Mouse (Mus musculus): Measurements from ENCODE around the gene Fam126a. TPM values are rescaled to one million over a fixed set of nuclear protein-coding genes. Genes with fewer than 3 reads are reported as not detected.
A peak's percentile ranks its signal among the peaks of the same experiment; 100 is the strongest.

Fam126a gene
- polyA plus RNA-seq, 1 experiment from 2014 or later = 11.5 TPM

DNA sequence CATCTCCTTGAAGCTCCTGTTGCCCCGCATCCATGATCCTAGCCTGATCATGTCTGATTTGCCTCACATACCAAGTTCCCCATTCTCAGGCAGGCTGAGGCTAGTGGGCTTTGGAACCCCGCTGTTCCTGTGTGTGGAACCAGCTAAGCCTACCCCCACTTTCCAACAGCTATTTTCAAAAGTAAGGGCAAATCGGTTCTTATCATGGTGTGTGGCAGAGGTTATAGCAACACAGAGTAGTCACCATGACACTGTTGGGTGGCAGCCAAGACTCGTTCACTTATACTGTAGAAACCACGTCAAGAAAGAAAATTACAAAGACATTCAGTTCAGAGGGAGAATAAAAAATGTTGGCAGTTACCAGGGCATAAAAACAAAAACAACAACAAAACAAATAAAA is 62.8 kb downstream of the Fam126a start:
- Histone ChIP-seq H3K9me3 (ENCODE audit: low read length) (no peaks in the 10 kb centered on the region), H3K36me3 (ENCODE audit: insufficient read depth, low read length) (no peaks in the 10 kb centered on the region; the same call in 1 of the 2 replicates), H3K4me3 (ENCODE audit: low read depth, low read length) (no peak overlapping the region), H3K4me2 (replicated peaks; ENCODE audit: low read depth, low read length) (no peak overlapping the region), H3K27me3 (replicated peaks; ENCODE audit: insufficient read depth, low read length) (no peaks in the 10 kb centered on the region), H3K4me1 (ENCODE audit: insufficient read depth, low read depth, low read length) (no peaks in the 10 kb centered on the region), H3K27ac (ENCODE audit: low read length) (no peak overlapping the region), H3K9ac (replicated peaks; ENCODE audit: low read depth) (no peak overlapping the region)
- 42% methylated on average over 5 of the region's 5 CpGs for WGBS
- DNase-seq (ENCODE audit: low spot score) (peak; percentile 49), ATAC-seq (peak; percentile 64)
- no peak for TF ChIP-seq EP300 (IDR thresholded peaks at IDR 0.05)
- TF ChIP-seq CTCF (IDR thresholded peaks at IDR 0.05) = no peak

DNA sequence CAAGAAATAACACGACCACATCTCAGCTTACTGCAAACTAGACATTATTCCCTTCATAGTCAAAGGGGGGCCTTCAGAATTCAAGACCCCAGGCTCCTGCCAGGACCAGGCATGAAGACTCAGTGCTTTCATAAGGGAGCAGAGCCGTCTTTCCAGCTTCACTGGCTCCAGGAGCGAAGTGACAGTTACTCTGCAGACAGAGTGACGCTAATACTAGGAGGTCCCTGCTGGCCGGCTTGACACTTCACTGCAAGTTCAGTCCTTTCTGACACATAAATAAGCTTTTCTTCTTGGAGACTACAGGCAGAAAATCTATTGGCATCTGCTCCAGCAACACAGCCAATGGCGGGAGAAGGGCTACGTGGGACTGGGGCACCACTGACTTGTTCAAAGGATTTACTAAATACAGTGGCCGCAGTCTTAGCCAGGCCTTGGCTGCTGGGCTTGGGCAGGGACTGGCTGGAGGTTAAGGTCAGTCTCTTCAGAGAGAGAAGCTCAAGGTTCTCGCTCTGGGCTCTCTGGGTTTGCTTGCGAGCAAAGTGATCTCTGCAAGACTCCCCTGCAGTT is 65.8 kb downstream of the Fam126a start:
- no peak for DNase-seq (ENCODE audit: low spot score)
- H3K4me2 ChIP-seq (replicated peaks; ENCODE audit: low read depth, low read length) = no peak overlapping the region
- H3K4me1 ChIP-seq (ENCODE audit: insufficient read depth, low read depth, low read length) = no peaks in the 10 kb centered on the region
- H3K9me3 ChIP-seq (ENCODE audit: low read length) = no peaks in the 10 kb centered on the region
- TF ChIP-seq CTCF (IDR thresholded peaks at IDR 0.05) = no peak
- no peak for TF ChIP-seq EP300 (IDR thresholded peaks at IDR 0.05)
- 76% methylated on average over 10 of the region's 10 CpGs for WGBS
- no peaks in the 10 kb centered on the region for H3K27me3 ChIP-seq (replicated peaks; ENCODE audit: insufficient read depth, low read length)
- no peak overlapping the region for H3K4me3 ChIP-seq (ENCODE audit: low read depth, low read length)
- ATAC-seq = no peak
- no peak overlapping the region for H3K27ac ChIP-seq (ENCODE audit: low read length)
- H3K36me3 ChIP-seq (ENCODE audit: insufficient read depth, low read length) = no peaks in the 10 kb centered on the region; the same call in 1 of the 2 replicates
- no peak overlapping the region for H3K9ac ChIP-seq (replicated peaks; ENCODE audit: low read depth)

DNA sequence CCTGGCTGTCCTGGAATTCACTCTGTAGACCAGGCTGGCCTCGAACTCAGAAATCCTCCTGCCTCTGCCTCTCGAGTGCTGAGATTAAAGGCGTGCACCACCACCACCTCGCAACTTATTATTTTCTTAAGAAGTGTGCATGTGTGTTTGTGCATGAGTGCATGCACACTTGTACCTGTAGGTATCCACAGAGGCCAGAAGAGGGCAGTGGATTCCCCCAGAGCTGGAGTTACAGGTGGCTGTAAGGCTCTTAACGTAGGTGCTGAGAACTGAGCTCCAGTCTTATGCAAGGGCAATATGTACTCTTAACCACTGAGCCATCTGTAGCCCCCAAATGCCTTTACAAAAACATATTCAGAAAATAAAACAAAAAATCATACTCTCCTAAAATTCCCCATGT is 77.4 kb downstream of the Fam126a start:
- Histone ChIP-seq H3K4me1 (ENCODE audit: insufficient read depth, low read depth, low read length) (no peaks in the 10 kb centered on the region), H3K36me3 (ENCODE audit: insufficient read depth, low read length) (no peaks in the 10 kb centered on the region), H3K9ac (replicated peaks; ENCODE audit: low read depth) (no peak overlapping the region), H3K9me3 (ENCODE audit: low read length) (no peaks in the 10 kb centered on the region), H3K27ac (ENCODE audit: low read length) (no peak overlapping the region), H3K4me2 (replicated peaks; ENCODE audit: low read depth, low read length) (no peak overlapping the region), H3K4me3 (ENCODE audit: low read depth, low read length) (no peak overlapping the region), H3K27me3 (replicated peaks; ENCODE audit: insufficient read depth, low read length) (no peaks in the 10 kb centered on the region)
- no peak for ATAC-seq
- no peak for DNase-seq (ENCODE audit: low spot score)
- WGBS = 92% methylated on average over 5 of the region's 5 CpGs
- TF ChIP-seq EP300 (IDR thresholded peaks at IDR 0.05) (no peak), CTCF (IDR thresholded peaks at IDR 0.05) (no peak)

DNA sequence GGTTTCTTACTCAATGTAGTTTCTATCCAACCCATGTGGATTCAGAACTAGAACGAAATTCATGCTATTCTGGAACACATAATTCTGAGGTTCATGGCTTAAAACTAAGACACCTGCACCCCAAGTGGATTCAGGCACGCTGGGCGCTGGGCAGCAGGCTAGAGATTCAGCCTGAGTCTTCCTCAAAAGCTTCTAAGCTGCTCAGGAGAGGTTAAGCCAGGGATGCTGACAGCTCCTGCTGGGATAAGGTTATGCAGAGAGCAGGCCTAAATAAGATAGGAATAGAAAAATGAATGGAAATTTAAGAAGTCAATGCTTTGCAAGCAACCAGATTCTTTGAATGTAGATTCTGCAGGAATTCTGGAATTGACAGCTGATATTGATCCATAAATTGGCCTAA is 82.4 kb downstream of the Fam126a start:
- Histone ChIP-seq H3K27me3 (replicated peaks; ENCODE audit: insufficient read depth, low read length) (no peaks in the 10 kb centered on the region), H3K4me2 (replicated peaks; ENCODE audit: low read depth, low read length) (no peak overlapping the region), H3K9ac (replicated peaks; ENCODE audit: low read depth) (no peak overlapping the region), H3K4me1 (ENCODE audit: insufficient read depth, low read depth, low read length) (no peaks in the 10 kb centered on the region), H3K9me3 (ENCODE audit: low read length) (no peaks in the 10 kb centered on the region), H3K4me3 (ENCODE audit: low read depth, low read length) (no peak overlapping the region), H3K27ac (ENCODE audit: low read length) (no peak overlapping the region), H3K36me3 (ENCODE audit: insufficient read depth, low read length) (no peaks in the 10 kb centered on the region)
- TF ChIP-seq EP300 (IDR thresholded peaks at IDR 0.05) (no peak), CTCF (IDR thresholded peaks at IDR 0.05) (no peak)
- ATAC-seq (no peak), DNase-seq (ENCODE audit: low spot score) (no peak)
- 60% methylated on average over 3 of the region's 3 CpGs for WGBS

DNA sequence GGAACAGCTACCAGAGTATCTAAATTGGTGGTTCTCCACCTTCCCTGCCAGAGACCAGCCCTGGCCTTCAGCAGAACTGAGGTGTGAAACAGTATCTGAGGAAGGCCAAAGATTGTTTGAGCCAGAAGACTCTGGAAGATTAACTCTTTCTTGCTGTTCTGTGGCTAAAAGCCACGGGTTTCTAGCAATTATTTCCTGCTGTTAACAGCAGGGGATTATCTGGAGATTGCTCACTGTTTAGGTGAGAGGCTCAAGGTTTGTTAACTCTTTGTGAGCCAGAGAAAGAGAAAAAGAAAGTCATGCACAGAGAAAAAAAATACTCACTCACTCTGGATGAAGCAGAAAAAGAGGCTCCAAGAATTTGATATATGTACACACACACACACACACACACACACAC is 85.4 kb downstream of the Fam126a start:
- WGBS = 14% methylated on average over 1 of the region's 1 CpGs
- no peak overlapping the region for H3K4me3 ChIP-seq (ENCODE audit: low read depth, low read length)
- no peak overlapping the region for H3K27ac ChIP-seq (ENCODE audit: low read length)
- H3K36me3 ChIP-seq (ENCODE audit: insufficient read depth, low read length) = no peaks in the 10 kb centered on the region
- TF ChIP-seq CTCF (IDR thresholded peaks at IDR 0.05) = no peak
- DNase-seq (ENCODE audit: low spot score) (no peak), ATAC-seq (no peak)
- H3K4me2 ChIP-seq (replicated peaks; ENCODE audit: low read depth, low read length) = no peak overlapping the region
- no peaks in the 10 kb centered on the region for H3K9me3 ChIP-seq (ENCODE audit: low read length)
- no peak overlapping the region for H3K9ac ChIP-seq (replicated peaks; ENCODE audit: low read depth)
- H3K4me1 ChIP-seq (ENCODE audit: insufficient read depth, low read depth, low read length) = no peaks in the 10 kb centered on the region
- H3K27me3 ChIP-seq (replicated peaks; ENCODE audit: insufficient read depth, low read length) = no peaks in the 10 kb centered on the region

DNA sequence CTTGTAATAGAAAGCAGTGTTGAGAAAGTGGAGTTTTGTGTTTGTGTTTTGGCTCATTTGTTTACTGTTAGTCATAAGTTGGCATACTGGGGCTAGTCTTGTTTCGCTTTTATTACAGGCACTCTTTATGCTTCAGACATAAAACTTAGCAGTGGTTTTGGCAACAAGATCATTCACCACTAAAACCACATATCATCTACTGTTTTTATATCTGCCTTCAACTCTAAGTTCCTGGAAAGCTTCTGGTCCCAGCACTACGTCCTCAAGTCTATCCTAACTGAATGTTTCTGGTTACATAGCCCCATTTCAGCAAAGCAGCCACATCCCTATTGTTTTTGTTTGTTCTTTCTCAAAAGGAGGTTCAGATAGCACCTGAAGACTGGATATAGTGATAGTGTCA is 87.0 kb downstream of the Fam126a start:
- TF ChIP-seq EP300 (IDR thresholded peaks at IDR 0.05) (no peak), CTCF (IDR thresholded peaks at IDR 0.05) (no peak)
- Histone ChIP-seq H3K4me1 (ENCODE audit: insufficient read depth, low read depth, low read length) (no peaks in the 10 kb centered on the region), H3K9ac (replicated peaks; ENCODE audit: low read depth) (no peak overlapping the region), H3K36me3 (ENCODE audit: insufficient read depth, low read length) (no peaks in the 10 kb centered on the region), H3K27me3 (replicated peaks; ENCODE audit: insufficient read depth, low read length) (no peaks in the 10 kb centered on the region), H3K4me2 (replicated peaks; ENCODE audit: low read depth, low read length) (no peak overlapping the region), H3K4me3 (ENCODE audit: low read depth, low read length) (no peak overlapping the region), H3K9me3 (ENCODE audit: low read length) (no peaks in the 10 kb centered on the region), H3K27ac (ENCODE audit: low read length) (no peak overlapping the region)
- ATAC-seq (no peak), DNase-seq (ENCODE audit: low spot score) (no peak)
- 80% methylated on average over 2 of the region's 2 CpGs for WGBS

Data from lung, postnatal 0 days (tissue).